Mouse (Mus musculus): ENCODE results near the gene Scgb1b12. TPM values are rescaled to one million over a fixed set of nuclear protein-coding genes. Genes with fewer than 3 reads are reported as not detected.
"Not testable (repeated sequence)": the region's sequence is repeated elsewhere in the genome, so short reads cannot be mapped to it uniquely, and the experiment has no call there.

Gene Scgb1b12
- not detected for total RNA-seq (2018; cell fraction: chromatin; rRNA removed)
- not detected for total RNA-seq (2018; cell fraction: cytosol; rRNA removed)
- total RNA-seq (2018; cell fraction: nucleus; rRNA removed): not detected
- polyA plus RNA-seq (2018): not detected in 3 replicates

GRCm38 (mm10) chr7:32333882-32334281, at the start of gene Scgb1b12:
Gene Scgb1b12, plus strand, starts transcription at chr7:32334182.
- not testable (repeated sequence) for H3K79me2 ChIP-seq (ENCODE audit: inconsistent target); H3K36me3 ChIP-seq (ENCODE audit: inconsistent target); H3K27ac ChIP-seq; H3K4me3 ChIP-seq (ENCODE audit: inconsistent target)
- WGBS (ENCODE audit: missing documents): 80% methylated on average over 1 of the region's 3 CpGs

GRCm38 (mm10) chr7:32327145-32327544, 6.8 kb upstream of the Scgb1b12 start, which contains the start of gene Scgb2b12:
Gene Scgb2b12, minus strand, starts transcription at chr7:32327245.
- not testable (repeated sequence) for H3K79me2 ChIP-seq (ENCODE audit: inconsistent target); H3K4me3 ChIP-seq (ENCODE audit: inconsistent target); H3K27ac ChIP-seq; H3K36me3 ChIP-seq (ENCODE audit: inconsistent target)
- 92% methylated on average over 1 of the region's 1 CpGs for WGBS (ENCODE audit: missing documents)

Other genes starting within 250 kb of the Scgb1b12 start
- not detected in 3 replicates for gene Scgb1b10, start 233.3 kb upstream of the Scgb1b12 start, polyA plus RNA-seq (2018)
- not detected in 3 replicates for gene Scgb2b11, start 123.0 kb upstream of the Scgb1b12 start, polyA plus RNA-seq (2018)
- not detected in 3 replicates for gene Scgb1b11, start 111.3 kb upstream of the Scgb1b12 start, polyA plus RNA-seq (2018)
- not detected in 3 replicates for gene Scgb2b12, start 6.9 kb upstream of the Scgb1b12 start, polyA plus RNA-seq (2018)
- gene Scgb1b29, start 107.4 kb downstream of the Scgb1b12 start, polyA plus RNA-seq (2018): not detected in 3 replicates